Mouse (Mus musculus): Measurements from ENCODE around the gene Cnih1. TPM values are rescaled to one million over a fixed set of nuclear protein-coding genes. Genes with fewer than 3 reads are reported as not detected.

Cnih1 gene
- total RNA-seq (2014; rRNA removed) = 91.7 and 104 TPM in 2 replicates
- 207 and 218 TPM in 2 replicates for polyA plus RNA-seq (2015; fragmentation: Nextera tagmentation; extraction: Ambion mirVana)

GRCm38 (mm10) chr14:46787787-46788504, at the start of gene Cnih1:
Gene Cnih1 (minus strand): TSS chr14:46788411.
- WGBS = under 1% methylated on average over 83 of the region's 86 CpGs
- H3K36me3 ChIP-seq (ENCODE audit: insufficient read depth, low read length) = no peaks in the 10 kb centered on the region
- no peaks in the 10 kb centered on the region for H3K27me3 ChIP-seq (ENCODE audit: insufficient read depth, low read length)
- ATAC-seq (ENCODE audit: low FRiP score) (peak; percentile 95), DNase-seq (ENCODE audit: low spot score) (peak; percentile 94)
- TF ChIP-seq CTCF (IDR thresholded peaks at IDR 0.05) = peak; percentile 89
- H3K27ac ChIP-seq (ENCODE audit: low read depth, low read length) = peak within 1 kb of the TSS; percentile 98
- H3K9ac ChIP-seq (replicated peaks; ENCODE audit: low read length, poor library complexity, severe bottlenecking) = peak within 1 kb of the TSS; percentile 97
- H3K4me2 ChIP-seq (ENCODE audit: low read depth, low read length, poor library complexity, severe bottlenecking) = peak within 1 kb of the TSS; percentile 69
- H3K9me3 ChIP-seq (ENCODE audit: low read length) = no peaks in the 10 kb centered on the region
- H3K4me3 ChIP-seq (ENCODE audit: low read depth, low read length) = peak within 1 kb of the TSS; percentile 89
- H3K4me1 ChIP-seq (ENCODE audit: insufficient read depth, low read length) = peaks cover 5% of the 10 kb centered on the region; the same call in 1 of the 2 replicates

GRCm38 (mm10) chr14:46832354-46833272, 44.4 kb upstream of the Cnih1 start:
- Histone ChIP-seq H3K36me3 (ENCODE audit: insufficient read depth, low read length) (no peaks in the 10 kb centered on the region), H3K4me3 (ENCODE audit: low read depth, low read length) (peak overlapping the region; percentile 69), H3K27me3 (ENCODE audit: insufficient read depth, low read length) (no peaks in the 10 kb centered on the region), H3K9ac (replicated peaks; ENCODE audit: low read length, poor library complexity, severe bottlenecking) (peak overlapping the region; percentile 68), H3K9me3 (ENCODE audit: low read length) (no peaks in the 10 kb centered on the region), H3K4me2 (ENCODE audit: low read depth, low read length, poor library complexity, severe bottlenecking) (peak overlapping the region; percentile 93), H3K4me1 (ENCODE audit: insufficient read depth, low read length) (no peaks in the 10 kb centered on the region), H3K27ac (ENCODE audit: low read depth, low read length) (no peak overlapping the region)
- TF ChIP-seq CTCF (IDR thresholded peaks at IDR 0.05) = no peak
- peak; percentile 17 for DNase-seq (ENCODE audit: low spot score)
- WGBS = 7% methylated on average over 40 of the region's 40 CpGs
- ATAC-seq (ENCODE audit: low FRiP score) = no peak; the same call in 1 of the 2 replicates

GRCm38 (mm10) chr14:46831837-46832333, 43.7 kb upstream of the Cnih1 start, which contains the start of gene Cgrrf1:
Gene Cgrrf1 (plus strand): TSS chr14:46832125.
- peak within 1 kb of the TSS; percentile 93 for H3K4me2 ChIP-seq (ENCODE audit: low read depth, low read length, poor library complexity, severe bottlenecking)
- H3K9me3 ChIP-seq (ENCODE audit: low read length) = no peaks in the 10 kb centered on the region
- no peak within 1 kb of the TSS for H3K27ac ChIP-seq (ENCODE audit: low read depth, low read length)
- H3K4me1 ChIP-seq (ENCODE audit: insufficient read depth, low read length) = no peaks in the 10 kb centered on the region
- H3K27me3 ChIP-seq (ENCODE audit: insufficient read depth, low read length) = no peaks in the 10 kb centered on the region
- H3K9ac ChIP-seq (replicated peaks; ENCODE audit: low read length, poor library complexity, severe bottlenecking) = peak within 1 kb of the TSS; percentile 68
- TF ChIP-seq CTCF (IDR thresholded peaks at IDR 0.05) = peak; percentile 57
- under 1% methylated on average over 32 of the region's 32 CpGs for whole genome bisulfite sequencing
- peak within 1 kb of the TSS; percentile 69 for H3K4me3 ChIP-seq (ENCODE audit: low read depth, low read length)
- ATAC-seq (ENCODE audit: low FRiP score) (peak; percentile 95), DNase-seq (ENCODE audit: low spot score) (peak; percentile 94)
- H3K36me3 ChIP-seq (ENCODE audit: insufficient read depth, low read length) = no peaks in the 10 kb centered on the region

GRCm38 (mm10) chr14:46831295-46831694, 43.1 kb upstream of the Cnih1 start:
- H3K27me3 ChIP-seq (ENCODE audit: insufficient read depth, low read length) = no peaks in the 10 kb centered on the region
- TF ChIP-seq CTCF (IDR thresholded peaks at IDR 0.05) = no peak
- H3K27ac ChIP-seq (ENCODE audit: low read depth, low read length) = no peak overlapping the region
- no peaks in the 10 kb centered on the region for H3K9me3 ChIP-seq (ENCODE audit: low read length)
- ATAC-seq (ENCODE audit: low FRiP score) (no peak), DNase-seq (ENCODE audit: low spot score) (no peak)
- WGBS = 4% methylated on average over 4 of the region's 4 CpGs
- H3K4me2 ChIP-seq (ENCODE audit: low read depth, low read length, poor library complexity, severe bottlenecking) = peak overlapping the region; percentile 93
- peak overlapping the region; percentile 68 for H3K9ac ChIP-seq (replicated peaks; ENCODE audit: low read length, poor library complexity, severe bottlenecking)
- no peaks in the 10 kb centered on the region for H3K4me1 ChIP-seq (ENCODE audit: insufficient read depth, low read length)
- peak overlapping the region; percentile 69 for H3K4me3 ChIP-seq (ENCODE audit: low read depth, low read length)
- H3K36me3 ChIP-seq (ENCODE audit: insufficient read depth, low read length) = no peaks in the 10 kb centered on the region

GRCm38 (mm10) chr14:46827430-46827829, 39.2 kb upstream of the Cnih1 start:
- H3K27me3 ChIP-seq (ENCODE audit: insufficient read depth, low read length) = no peaks in the 10 kb centered on the region
- 86% methylated on average over 1 of the region's 1 CpGs for WGBS
- no peak overlapping the region for H3K4me2 ChIP-seq (ENCODE audit: low read depth, low read length, poor library complexity, severe bottlenecking)
- no peak for TF ChIP-seq CTCF (IDR thresholded peaks at IDR 0.05)
- H3K9me3 ChIP-seq (ENCODE audit: low read length) = no peaks in the 10 kb centered on the region
- ATAC-seq (ENCODE audit: low FRiP score) (no peak), DNase-seq (ENCODE audit: low spot score) (no peak)
- H3K4me3 ChIP-seq (ENCODE audit: low read depth, low read length) = no peak overlapping the region
- no peak overlapping the region for H3K9ac ChIP-seq (replicated peaks; ENCODE audit: low read length, poor library complexity, severe bottlenecking)
- no peaks in the 10 kb centered on the region for H3K36me3 ChIP-seq (ENCODE audit: insufficient read depth, low read length)
- H3K27ac ChIP-seq (ENCODE audit: low read depth, low read length) = no peak overlapping the region
- H3K4me1 ChIP-seq (ENCODE audit: insufficient read depth, low read length) = no peaks in the 10 kb centered on the region
